Mouse (Mus musculus): ENCODE measurements around the gene Atp4b. TPM values are rescaled to one million over a fixed set of nuclear protein-coding genes. Genes with fewer than 3 reads are reported as not detected.

The Atp4b gene
- polyA plus RNA-seq (2015; fragmentation: Nextera tagmentation; extraction: Ambion mirVana), result not detected in 2 replicates

- Histone ChIP-seq H3K4me2 (replicated peaks) (no peak within 1 kb of the TSS), H3K27ac (no peak within 1 kb of the TSS), H3K9ac (no peak within 1 kb of the TSS), H3K27me3 (no peaks in the 10 kb centered on the region), H3K9me3 (no peaks in the 10 kb centered on the region), H3K4me3 (no peak within 1 kb of the TSS), H3K36me3 (no peaks in the 10 kb centered on the region), H3K4me1 (no peaks in the 10 kb centered on the region)
- WGBS, result 85% methylated on average over 5 of the region's 5 CpGs
- ATAC-seq (ENCODE audit: low FRiP score, low read depth), result no peak
Observed at GRCm38 (mm10) chr8:13396725-13397124, at the start of gene Atp4b. TSS of gene Atp4b (minus strand) at chr8:13396825.

DNA sequence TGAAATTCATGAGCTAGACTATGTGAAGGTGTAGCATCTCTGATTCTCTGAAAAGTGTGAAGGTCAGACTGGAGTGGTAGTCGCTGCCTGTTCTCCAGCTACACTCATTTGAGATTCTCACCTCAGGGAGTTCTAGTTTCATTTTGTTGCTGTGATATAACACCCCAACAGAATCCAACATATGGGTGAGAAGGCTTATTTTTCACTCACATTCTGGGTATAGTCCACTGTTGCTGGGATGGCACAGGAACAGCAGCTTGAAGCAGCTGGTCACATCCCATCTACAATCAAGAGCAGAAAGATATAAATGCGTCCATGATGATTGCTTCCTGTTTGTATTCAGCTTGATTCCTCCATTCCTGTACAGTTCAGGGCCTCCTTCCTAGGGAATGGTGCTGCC lies 45.5 kb upstream of the Atp4b start:
- Histone ChIP-seq H3K27me3 (peaks cover 13% of the 10 kb centered on the region), H3K36me3 (no peaks in the 10 kb centered on the region), H3K4me2 (replicated peaks) (no peak overlapping the region), H3K4me3 (no peak overlapping the region), H3K9me3 (no peaks in the 10 kb centered on the region), H3K27ac (no peak overlapping the region), H3K4me1 (no peaks in the 10 kb centered on the region), H3K9ac (no peak overlapping the region)
- WGBS, result 90% methylated on average over 2 of the region's 2 CpGs
- no peak for ATAC-seq (ENCODE audit: low FRiP score, low read depth)

GRCm38 (mm10) chr8:13437531-13437930 lies 40.9 kb upstream of the Atp4b start:
- ATAC-seq (ENCODE audit: low FRiP score, low read depth), result no peak
- Histone ChIP-seq H3K4me3 (no peak overlapping the region), H3K9ac (no peak overlapping the region), H3K36me3 (no peaks in the 10 kb centered on the region), H3K9me3 (no peaks in the 10 kb centered on the region), H3K27ac (no peak overlapping the region), H3K4me2 (replicated peaks) (no peak overlapping the region), H3K4me1 (no peaks in the 10 kb centered on the region), H3K27me3 (peaks cover 54% of the 10 kb centered on the region)
- WGBS, result 82% methylated on average over 2 of the region's 2 CpGs

GRCm38 (mm10) chr8:13436052-13436451 lies 39.4 kb upstream of the Atp4b start:
- no peak overlapping the region for H3K4me2 ChIP-seq (replicated peaks)
- H3K36me3 ChIP-seq, result no peaks in the 10 kb centered on the region
- 13% methylated on average over 8 of the region's 8 CpGs for WGBS
- no peaks in the 10 kb centered on the region for H3K4me1 ChIP-seq
- no peak overlapping the region for H3K4me3 ChIP-seq
- H3K9ac ChIP-seq, result no peak overlapping the region
- no peak overlapping the region for H3K27ac ChIP-seq
- no peaks in the 10 kb centered on the region for H3K9me3 ChIP-seq
- H3K27me3 ChIP-seq, result peaks cover 54% of the 10 kb centered on the region
- no peak for ATAC-seq (ENCODE audit: low FRiP score, low read depth)

GRCm38 (mm10) chr8:13434889-13435288 lies 38.3 kb upstream of the Atp4b start, which contains the start of gene Tmem255b:
TSS of gene Tmem255b (plus strand) at chr8:13435189.
- no peak within 1 kb of the TSS for H3K9ac ChIP-seq
- ATAC-seq (ENCODE audit: low FRiP score, low read depth), result no peak
- 18% methylated on average over 10 of the region's 10 CpGs for WGBS
- H3K4me1 ChIP-seq, result no peaks in the 10 kb centered on the region
- H3K4me3 ChIP-seq, result no peak within 1 kb of the TSS
- H3K9me3 ChIP-seq, result no peaks in the 10 kb centered on the region
- H3K27me3 ChIP-seq, result peaks cover 54% of the 10 kb centered on the region
- H3K4me2 ChIP-seq (replicated peaks), result no peak within 1 kb of the TSS
- no peak within 1 kb of the TSS for H3K27ac ChIP-seq
- no peaks in the 10 kb centered on the region for H3K36me3 ChIP-seq

DNA sequence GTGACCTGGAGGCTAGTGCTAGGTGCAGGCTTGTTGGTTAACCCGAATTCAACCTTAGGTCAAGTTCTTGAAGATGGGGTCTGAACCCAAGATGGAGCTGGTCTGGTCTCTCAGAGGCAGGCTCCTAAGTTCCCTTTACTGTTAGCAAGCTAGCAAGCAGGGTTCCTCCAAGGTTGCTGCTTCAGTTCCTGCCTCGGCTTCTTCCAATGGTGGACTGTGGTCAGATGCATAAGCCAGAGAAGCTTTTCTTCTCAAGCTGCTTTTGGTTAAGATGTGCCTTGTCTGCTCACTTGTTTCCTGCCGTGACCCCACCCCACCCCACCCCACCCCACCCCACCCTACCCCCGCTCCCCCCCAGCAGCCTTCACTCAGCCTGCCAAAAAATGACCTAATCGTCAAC lies 36.5 kb upstream of the Atp4b start:
- no peak overlapping the region for H3K9ac ChIP-seq
- no peak for ATAC-seq (ENCODE audit: low FRiP score, low read depth)
- H3K27me3 ChIP-seq, result peaks cover 50% of the 10 kb centered on the region
- 82% methylated on average over 5 of the region's 5 CpGs for WGBS
- 0 out of 2 replicates have a peak, but pooled peaks cover 3% of the 10 kb centered on the region for H3K4me1 ChIP-seq
- no peaks in the 10 kb centered on the region for H3K36me3 ChIP-seq
- H3K27ac ChIP-seq, result no peak overlapping the region
- no peak overlapping the region for H3K4me3 ChIP-seq
- no peaks in the 10 kb centered on the region for H3K9me3 ChIP-seq
- no peak overlapping the region for H3K4me2 ChIP-seq (replicated peaks)

- Histone ChIP-seq H3K4me2 (replicated peaks) (no peak overlapping the region), H3K27me3 (peaks cover 28% of the 10 kb centered on the region), H3K4me3 (no peak overlapping the region), H3K4me1 (0 out of 2 replicates have a peak, but pooled peaks cover 3% of the 10 kb centered on the region), H3K36me3 (no peaks in the 10 kb centered on the region), H3K27ac (no peak overlapping the region), H3K9ac (no peak overlapping the region), H3K9me3 (no peaks in the 10 kb centered on the region)
- no peak for ATAC-seq (ENCODE audit: low FRiP score, low read depth)
Observed at GRCm38 (mm10) chr8:13430866-13431265, 34.2 kb upstream of the Atp4b start.

- no peaks in the 10 kb centered on the region for H3K36me3 ChIP-seq
- H3K9ac ChIP-seq, result no peak overlapping the region
- H3K27me3 ChIP-seq, result peaks cover 24% of the 10 kb centered on the region
- WGBS, result 73% methylated on average over 7 of the region's 7 CpGs
- no peak overlapping the region for H3K27ac ChIP-seq
- no peak for ATAC-seq (ENCODE audit: low FRiP score, low read depth)
- H3K9me3 ChIP-seq, result no peaks in the 10 kb centered on the region
- 0 out of 2 replicates have a peak, but pooled peaks cover 3% of the 10 kb centered on the region for H3K4me1 ChIP-seq
- no peak overlapping the region for H3K4me3 ChIP-seq
- no peak overlapping the region for H3K4me2 ChIP-seq (replicated peaks)
Observed at GRCm38 (mm10) chr8:13430412-13430811, 33.8 kb upstream of the Atp4b start.

DNA sequence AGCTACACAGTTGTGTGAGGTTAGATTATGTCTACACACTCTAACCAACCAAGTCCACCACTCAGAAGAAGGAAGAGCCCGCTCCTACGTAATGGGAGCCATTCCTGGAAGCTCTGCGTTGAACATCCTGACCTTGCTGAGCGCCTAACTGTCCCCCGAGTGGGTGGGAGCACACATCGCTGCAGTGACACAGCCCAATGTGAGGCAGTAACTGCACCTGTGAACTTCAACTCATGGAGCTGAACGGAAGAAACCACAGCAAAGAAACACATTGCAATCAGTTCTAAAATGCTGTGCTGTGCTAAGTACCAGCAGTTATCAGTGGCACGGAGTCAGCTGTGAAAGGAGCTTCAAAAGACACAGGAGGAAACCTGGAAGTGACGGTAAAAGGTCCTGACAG lies 31.5 kb upstream of the Atp4b start:
- no peak for ATAC-seq (ENCODE audit: low FRiP score, low read depth)
- H3K4me2 ChIP-seq (replicated peaks), result no peak overlapping the region

DNA sequence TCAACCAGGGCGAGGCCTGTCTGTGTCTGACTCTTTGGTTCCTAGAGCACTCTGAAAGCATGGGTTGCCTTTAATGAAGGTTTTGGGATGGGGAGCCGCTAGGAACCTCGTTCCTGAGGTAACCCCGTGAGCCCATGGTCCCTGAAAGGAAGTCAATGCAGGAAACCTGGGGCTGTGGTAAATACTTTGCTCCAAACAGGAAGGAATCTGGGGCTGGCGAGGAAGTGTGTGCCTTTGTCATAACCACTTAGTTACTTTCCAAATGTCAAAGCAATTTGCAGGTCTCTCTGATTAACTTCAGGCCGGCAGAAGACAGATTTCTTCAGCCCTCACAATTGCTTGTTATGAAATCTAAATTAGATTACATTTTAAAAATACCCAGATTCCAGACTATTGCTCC lies 30.7 kb upstream of the Atp4b start:
- Histone ChIP-seq H3K9me3 (no peaks in the 10 kb centered on the region), H3K36me3 (no peaks in the 10 kb centered on the region), H3K4me1 (0 out of 2 replicates have a peak, but pooled peaks cover 3% of the 10 kb centered on the region), H3K4me3 (no peak overlapping the region), H3K4me2 (replicated peaks) (no peak overlapping the region), H3K27me3 (no peaks in the 10 kb centered on the region), H3K27ac (no peak overlapping the region), H3K9ac (no peak overlapping the region)
- no peak for ATAC-seq (ENCODE audit: low FRiP score, low read depth)
- WGBS, result 72% methylated on average over 6 of the region's 6 CpGs

More for the DNA sequence above, 31.5 kb upstream of the Atp4b start:
- Histone ChIP-seq H3K9me3 (no peaks in the 10 kb centered on the region), H3K4me1 (0 out of 2 replicates have a peak, but pooled peaks cover 3% of the 10 kb centered on the region), H3K4me3 (no peak overlapping the region), H3K27me3 (peaks cover 3% of the 10 kb centered on the region; the same call in 1 of the 2 replicates), H3K36me3 (no peaks in the 10 kb centered on the region), H3K27ac (no peak overlapping the region), H3K9ac (no peak overlapping the region)
- WGBS, result 83% methylated on average over 9 of the region's 9 CpGs

DNA sequence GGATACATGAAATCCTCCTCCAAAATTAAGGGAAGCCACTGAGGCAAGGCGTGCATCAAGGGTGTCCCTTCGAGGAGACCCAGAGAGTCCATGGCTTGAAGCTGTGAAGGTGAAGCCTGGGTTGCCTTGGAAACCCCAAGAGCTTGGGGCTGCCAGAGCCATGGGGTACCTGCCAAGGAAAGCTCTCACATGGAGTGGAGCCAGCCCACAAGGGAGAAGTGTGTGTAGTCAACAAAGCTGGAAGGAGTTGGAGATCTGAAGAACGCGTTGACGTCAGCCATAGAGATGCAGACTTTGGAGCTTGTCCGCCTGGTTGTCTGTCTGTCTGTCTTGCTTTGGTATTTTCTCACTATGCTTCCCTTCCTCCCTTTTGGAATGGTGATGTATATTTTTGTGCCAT lies 24.3 kb upstream of the Atp4b start:
- H3K4me3 ChIP-seq, result no peak overlapping the region
- H3K36me3 ChIP-seq, result no peaks in the 10 kb centered on the region
- no peaks in the 10 kb centered on the region for H3K27me3 ChIP-seq
- H3K4me2 ChIP-seq (replicated peaks), result no peak overlapping the region
- H3K9ac ChIP-seq, result no peak overlapping the region
- 93% methylated on average over 6 of the region's 6 CpGs for WGBS
- H3K27ac ChIP-seq, result no peak overlapping the region
- H3K9me3 ChIP-seq, result 0 out of 2 replicates have a peak, but pooled peaks cover 4% of the 10 kb centered on the region
- no peaks in the 10 kb centered on the region for H3K4me1 ChIP-seq
- no peak for ATAC-seq (ENCODE audit: low FRiP score, low read depth)

GRCm38 (mm10) chr8:13419111-13419639 lies 22.6 kb upstream of the Atp4b start:
- Histone ChIP-seq H3K36me3 (no peaks in the 10 kb centered on the region), H3K4me3 (no peak overlapping the region), H3K9ac (no peak overlapping the region), H3K27me3 (no peaks in the 10 kb centered on the region), H3K4me2 (replicated peaks) (no peak overlapping the region), H3K9me3 (0 out of 2 replicates have a peak, but pooled peaks cover 4% of the 10 kb centered on the region), H3K27ac (no peak overlapping the region), H3K4me1 (no peaks in the 10 kb centered on the region)
- 65% methylated on average over 2 of the region's 2 CpGs for WGBS
- ATAC-seq (ENCODE audit: low FRiP score, low read depth), result no peak

DNA sequence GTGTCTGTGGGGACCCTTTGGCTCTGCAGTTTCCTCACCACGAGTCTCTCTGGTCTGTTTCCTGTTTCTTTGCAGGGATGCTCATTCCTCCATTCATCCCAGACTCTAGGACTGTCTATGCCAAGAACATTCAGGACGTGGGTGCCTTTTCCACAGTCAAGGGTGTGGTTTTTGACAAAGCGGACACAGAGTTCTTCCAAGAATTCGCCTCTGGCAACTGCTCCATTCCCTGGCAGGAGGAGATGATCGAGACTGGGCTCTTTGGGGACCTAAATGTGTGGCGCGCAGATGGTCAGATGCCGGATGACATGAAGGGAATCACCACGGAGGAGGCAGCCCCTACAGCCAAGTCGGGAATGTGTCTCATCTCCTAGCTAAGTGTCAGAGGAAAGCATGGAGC lies 19.3 kb upstream of the Atp4b start:
- H3K36me3 ChIP-seq, result no peaks in the 10 kb centered on the region
- H3K27ac ChIP-seq, result no peak overlapping the region
- no peaks in the 10 kb centered on the region for H3K4me1 ChIP-seq
- no peak overlapping the region for H3K9ac ChIP-seq
- 0 out of 2 replicates have a peak, but pooled peaks cover 6% of the 10 kb centered on the region for H3K27me3 ChIP-seq
- no peaks in the 10 kb centered on the region for H3K9me3 ChIP-seq
- WGBS, result 76% methylated on average over 10 of the region's 10 CpGs
- ATAC-seq (ENCODE audit: low FRiP score, low read depth), result no peak
- H3K4me3 ChIP-seq, result no peak overlapping the region
- no peak overlapping the region for H3K4me2 ChIP-seq (replicated peaks)

All from limb, embryonic 13.5 days (tissue).